Mouse (Mus musculus): ENCODE results near the gene Socs3. TPM values are rescaled to one million over a fixed set of nuclear protein-coding genes. Genes with fewer than 3 reads are reported as not detected.
A peak's percentile ranks its signal among the peaks of the same experiment; 100 is the strongest.

The Socs3 gene
- 12.7 and 13.5 TPM in 2 replicates for polyA plus RNA-seq (2015; fragmentation: Nextera tagmentation; extraction: Ambion mirVana)

DNA sequence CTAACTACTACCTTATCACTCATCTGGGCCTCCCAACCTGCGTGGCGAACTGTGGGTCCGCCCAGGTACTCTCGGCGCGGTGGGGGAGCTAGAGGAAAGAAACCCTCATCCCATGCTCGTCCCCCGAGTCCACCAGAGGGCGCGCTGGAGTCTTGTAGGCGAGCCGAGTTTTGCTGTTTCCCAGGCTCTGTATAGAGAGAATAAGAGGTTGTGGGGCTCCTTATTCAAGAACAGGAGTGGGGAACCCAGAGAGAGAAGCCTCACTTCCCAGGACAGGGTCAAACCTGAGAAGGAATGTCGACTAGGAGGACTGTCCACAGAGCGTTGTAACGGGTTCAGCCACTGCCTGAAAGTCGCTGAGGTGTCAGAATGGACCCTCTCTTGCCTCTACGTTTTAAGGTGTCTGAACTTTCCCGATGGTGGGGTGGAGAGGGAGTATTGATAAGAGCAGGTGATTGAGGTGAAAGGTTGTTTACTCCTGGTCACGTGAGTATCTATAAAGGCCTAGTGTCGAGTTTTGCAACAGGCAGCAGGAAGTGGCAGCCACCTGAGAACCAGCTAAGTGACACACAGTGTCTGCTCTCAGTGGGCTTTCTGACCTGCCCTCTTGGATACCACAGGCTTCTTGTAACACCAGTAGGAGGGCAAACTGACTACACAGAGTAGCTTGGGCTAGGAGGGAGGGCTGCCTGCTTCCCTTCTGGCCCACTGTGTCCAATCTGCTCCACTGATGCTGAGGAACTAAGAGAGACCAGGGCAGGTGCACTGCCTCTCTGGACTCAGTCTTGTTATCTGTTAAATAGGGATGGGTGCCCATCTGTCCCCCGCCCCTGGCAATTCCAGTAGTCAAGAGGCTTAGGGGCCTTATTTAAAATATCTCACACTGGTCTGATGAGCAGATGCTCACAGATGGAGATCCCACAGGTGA, at the start of gene Socs3:
TSS of gene Socs3 (minus strand) at position 103 of the 928 bp plus-strand sequence.
- peak within 1 kb of the TSS; percentile 63 for H3K4me3 ChIP-seq
- peak within 1 kb of the TSS; percentile 96 for H3K27ac ChIP-seq
- H3K4me1 ChIP-seq: peaks cover 61% of the 10 kb centered on the region
- H3K4me2 ChIP-seq: peak within 1 kb of the TSS; percentile 95
- no peaks in the 10 kb centered on the region for H3K9me3 ChIP-seq
- H3K36me3 ChIP-seq: 0 out of 2 replicates have a peak, but pooled peaks cover 6% of the 10 kb centered on the region
- peak within 1 kb of the TSS; percentile 80 for H3K9ac ChIP-seq
- whole genome bisulfite sequencing: 8% methylated on average over 21 of the region's 21 CpGs
- peak; percentile 21 for ATAC-seq (ENCODE audit: borderline replicate concordance, extremely low read depth, low FRiP score, low TSS enrichment)
- H3K27me3 ChIP-seq: no peaks in the 10 kb centered on the region

DNA sequence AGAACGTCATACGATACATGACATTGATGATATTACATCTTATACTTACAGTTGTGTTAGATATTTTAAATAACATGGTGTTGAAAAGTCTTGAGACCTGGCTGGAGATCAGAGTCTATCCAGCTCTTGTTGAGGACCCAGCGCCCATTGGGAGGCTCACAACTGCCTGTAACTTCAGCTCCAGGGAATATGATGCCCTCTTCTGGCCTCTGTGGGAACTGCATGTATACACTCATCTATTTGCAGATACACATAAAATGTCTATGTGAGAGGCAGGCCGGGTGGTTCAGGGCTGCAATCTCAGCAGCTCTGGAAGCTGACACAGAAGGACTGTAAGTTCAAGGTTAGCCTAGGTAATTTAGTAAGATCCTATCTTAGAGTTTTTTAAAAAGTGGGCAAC, 48.5 kb upstream of the Socs3 start:
- no peak overlapping the region for H3K27ac ChIP-seq
- H3K4me3 ChIP-seq: no peak overlapping the region
- 93% methylated on average over 4 of the region's 4 CpGs for WGBS
- ATAC-seq (ENCODE audit: borderline replicate concordance, extremely low read depth, low FRiP score, low TSS enrichment): no peak
- H3K4me1 ChIP-seq: no peaks in the 10 kb centered on the region
- H3K36me3 ChIP-seq: peaks cover 36% of the 10 kb centered on the region
- H3K27me3 ChIP-seq: no peaks in the 10 kb centered on the region
- no peak overlapping the region for H3K4me2 ChIP-seq
- no peak overlapping the region for H3K9ac ChIP-seq
- no peaks in the 10 kb centered on the region for H3K9me3 ChIP-seq

DNA sequence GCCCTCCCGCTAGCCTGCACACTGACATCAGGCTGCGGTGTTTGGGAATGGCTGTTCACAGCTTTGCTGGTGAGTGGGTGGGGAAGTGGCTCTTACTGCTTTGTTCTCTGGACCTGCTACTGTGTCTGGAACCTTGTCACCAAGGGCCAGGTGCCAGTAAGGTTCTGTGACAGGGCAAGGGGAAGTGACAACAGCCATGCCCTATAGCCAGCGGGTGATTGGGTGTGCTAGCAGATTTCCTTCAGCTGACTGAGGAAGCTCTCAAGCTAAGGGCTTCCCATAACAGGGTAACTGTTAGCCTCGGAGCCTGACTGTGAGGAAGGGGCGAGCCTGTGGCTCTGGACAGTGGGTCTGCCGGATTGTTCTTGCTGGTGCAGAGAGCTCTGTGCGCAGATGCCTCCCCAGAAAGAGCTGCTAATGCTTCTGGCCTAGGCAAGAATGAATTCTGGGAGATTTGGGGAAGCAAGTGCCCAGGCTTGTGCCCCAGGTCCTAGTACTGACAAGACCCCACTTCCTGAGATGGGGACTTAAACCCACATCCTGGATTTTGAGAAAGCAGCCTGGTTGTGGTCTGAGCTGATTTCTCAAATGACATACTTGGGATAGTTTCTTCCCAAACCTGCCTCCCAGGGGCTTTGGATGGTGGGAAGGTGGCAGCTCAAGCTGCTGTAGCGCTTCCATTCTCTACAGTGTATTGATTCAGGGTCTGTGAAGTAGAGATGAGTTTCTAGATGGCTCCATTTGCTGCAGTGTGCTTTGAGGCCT, 45.7 kb upstream of the Socs3 start:
- no peak overlapping the region for H3K4me2 ChIP-seq
- H3K4me3 ChIP-seq: no peak overlapping the region
- peaks cover 36% of the 10 kb centered on the region for H3K36me3 ChIP-seq
- no peaks in the 10 kb centered on the region for H3K27me3 ChIP-seq
- 85% methylated on average over 8 of the region's 8 CpGs for WGBS
- no peaks in the 10 kb centered on the region for H3K4me1 ChIP-seq
- no peak overlapping the region for H3K9ac ChIP-seq
- no peaks in the 10 kb centered on the region for H3K9me3 ChIP-seq
- H3K27ac ChIP-seq: no peak overlapping the region
- ATAC-seq (ENCODE audit: borderline replicate concordance, extremely low read depth, low FRiP score, low TSS enrichment): no peak

DNA sequence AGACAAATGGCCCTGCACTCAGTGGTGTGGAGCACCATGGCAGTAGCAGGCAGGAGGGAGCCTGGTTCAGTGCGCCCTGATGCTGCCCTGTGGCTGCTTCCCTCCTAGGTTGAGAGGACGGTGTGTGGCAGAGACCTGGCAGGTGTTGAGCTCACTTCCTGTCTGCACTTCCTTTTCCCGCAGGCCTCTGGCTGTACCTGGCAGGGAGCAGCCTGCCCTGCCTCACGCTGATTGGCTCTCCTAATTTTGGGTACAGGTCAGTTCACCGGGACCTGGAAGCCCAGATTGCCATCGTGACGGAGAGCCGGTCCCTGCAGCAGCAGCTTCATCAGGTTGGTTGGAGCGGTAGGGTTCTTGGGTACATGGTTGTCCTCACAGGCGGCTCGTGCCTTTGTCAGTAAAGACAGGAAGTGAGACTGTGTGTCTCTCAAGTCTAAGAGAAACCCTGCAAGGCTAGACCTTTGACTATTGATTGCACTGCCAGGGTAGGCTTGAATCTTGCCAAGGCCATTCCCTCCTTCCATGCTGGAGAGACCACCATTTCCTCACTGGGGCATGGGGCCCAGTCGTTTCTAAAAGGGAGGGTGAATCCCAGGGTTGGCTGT, 44.6 kb upstream of the Socs3 start:
- no peak overlapping the region for H3K27ac ChIP-seq
- no peak for ATAC-seq (ENCODE audit: borderline replicate concordance, extremely low read depth, low FRiP score, low TSS enrichment)
- no peak overlapping the region for H3K4me2 ChIP-seq
- no peak overlapping the region for H3K9ac ChIP-seq
- 78% methylated on average over 12 of the region's 12 CpGs for WGBS
- H3K9me3 ChIP-seq: no peaks in the 10 kb centered on the region
- H3K36me3 ChIP-seq: peaks cover 29% of the 10 kb centered on the region; the same call in 1 of the 2 replicates
- no peaks in the 10 kb centered on the region; the same call in 1 of the 2 replicates for H3K4me1 ChIP-seq
- no peak overlapping the region for H3K4me3 ChIP-seq
- no peaks in the 10 kb centered on the region for H3K27me3 ChIP-seq

DNA sequence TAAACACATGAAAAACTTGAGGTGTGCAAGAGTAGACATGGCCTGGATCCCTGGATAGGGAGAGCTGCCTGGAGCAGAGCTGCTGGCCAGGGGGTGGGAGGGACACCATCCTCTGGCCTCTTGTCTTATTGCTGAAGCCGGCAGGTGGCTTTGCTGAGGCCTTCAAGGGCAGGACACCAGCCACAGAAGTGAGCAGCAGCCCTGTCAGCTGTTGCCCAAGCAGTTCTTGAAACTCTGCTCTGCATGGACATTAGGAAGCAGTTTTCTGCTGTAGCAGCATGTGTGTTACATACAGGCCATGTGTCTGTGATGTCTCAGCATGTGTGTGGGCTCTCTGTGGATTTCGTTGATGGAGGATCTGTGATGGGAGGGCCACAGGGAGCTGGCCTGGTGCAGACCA, 43.5 kb upstream of the Socs3 start:
- 69% methylated on average over 2 of the region's 2 CpGs for WGBS
- Histone ChIP-seq H3K9me3 (no peaks in the 10 kb centered on the region), H3K27me3 (no peaks in the 10 kb centered on the region), H3K4me1 (peaks cover 9% of the 10 kb centered on the region), H3K36me3 (peaks cover 25% of the 10 kb centered on the region; the same call in 1 of the 2 replicates), H3K4me2 (no peak overlapping the region), H3K4me3 (no peak overlapping the region), H3K27ac (no peak overlapping the region), H3K9ac (no peak overlapping the region)
- ATAC-seq (ENCODE audit: borderline replicate concordance, extremely low read depth, low FRiP score, low TSS enrichment): no peak

DNA sequence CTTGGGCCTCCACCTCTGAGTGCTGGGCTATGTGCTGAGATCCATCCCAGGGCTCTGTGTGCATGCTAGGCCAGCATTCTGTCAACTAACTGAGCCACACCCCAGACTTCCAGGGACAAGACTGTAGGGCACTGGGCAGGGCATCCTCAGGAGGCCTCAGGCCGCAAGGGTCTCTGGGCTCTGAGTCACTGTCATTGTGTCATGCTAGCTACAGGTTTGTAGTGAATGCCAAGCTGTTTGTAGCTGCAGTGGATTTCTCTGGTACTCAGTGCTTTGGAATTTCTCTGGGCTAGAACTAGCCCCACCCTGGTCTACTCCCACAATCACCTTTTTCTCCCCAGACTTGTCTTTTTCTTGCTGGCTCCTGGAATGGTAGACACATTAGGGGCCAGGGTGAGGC, 42.7 kb upstream of the Socs3 start:
- Histone ChIP-seq H3K4me2 (no peak overlapping the region), H3K9me3 (no peaks in the 10 kb centered on the region), H3K4me1 (peaks cover 16% of the 10 kb centered on the region), H3K27me3 (no peaks in the 10 kb centered on the region), H3K9ac (no peak overlapping the region), H3K4me3 (no peak overlapping the region), H3K27ac (no peak overlapping the region), H3K36me3 (peaks cover 19% of the 10 kb centered on the region; the same call in 1 of the 2 replicates)
- no peak for ATAC-seq (ENCODE audit: borderline replicate concordance, extremely low read depth, low FRiP score, low TSS enrichment)
- WGBS: 91% methylated on average over 1 of the region's 1 CpGs

DNA sequence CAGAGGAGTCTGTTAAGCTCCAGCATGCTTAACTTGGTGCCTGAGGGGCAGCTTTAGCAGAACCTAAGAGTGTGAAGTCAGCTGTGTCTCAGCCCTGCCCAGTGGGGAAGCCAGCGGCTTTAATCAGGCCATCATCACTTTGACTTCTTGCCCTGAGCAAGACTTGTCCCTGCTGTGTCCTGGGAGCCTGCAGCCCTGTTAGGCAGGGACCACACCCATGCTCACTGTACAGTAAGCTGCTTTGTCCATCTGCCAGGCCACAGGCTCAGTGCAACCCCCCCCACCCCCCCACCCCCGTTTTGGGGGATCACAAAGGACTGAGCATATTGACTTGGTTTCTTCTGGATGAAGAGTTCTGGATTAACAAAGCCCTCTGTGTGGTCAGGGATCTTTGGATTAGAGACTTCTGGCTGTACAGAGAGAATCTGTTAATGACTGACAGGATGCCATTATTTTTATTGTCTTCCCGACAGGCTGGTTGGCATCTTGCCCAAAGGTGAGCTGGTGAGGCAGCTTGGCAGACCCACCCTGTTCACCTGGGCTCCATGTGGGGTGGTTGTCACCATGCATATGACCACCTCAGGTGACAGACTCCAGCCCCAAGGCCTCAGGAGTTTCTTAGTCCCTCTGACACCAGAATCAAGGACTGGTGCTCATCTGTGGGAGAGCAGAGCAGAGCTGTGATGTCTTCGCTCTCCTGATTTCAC, 40.2 kb upstream of the Socs3 start:
- Histone ChIP-seq H3K9ac (no peak overlapping the region), H3K36me3 (peaks cover 26% of the 10 kb centered on the region), H3K4me2 (no peak overlapping the region), H3K27ac (no peak overlapping the region), H3K9me3 (no peaks in the 10 kb centered on the region), H3K4me3 (no peak overlapping the region), H3K4me1 (peaks cover 20% of the 10 kb centered on the region), H3K27me3 (no peaks in the 10 kb centered on the region)
- ATAC-seq (ENCODE audit: borderline replicate concordance, extremely low read depth, low FRiP score, low TSS enrichment): no peak
- 52% methylated on average over 4 of the region's 4 CpGs for WGBS

DNA sequence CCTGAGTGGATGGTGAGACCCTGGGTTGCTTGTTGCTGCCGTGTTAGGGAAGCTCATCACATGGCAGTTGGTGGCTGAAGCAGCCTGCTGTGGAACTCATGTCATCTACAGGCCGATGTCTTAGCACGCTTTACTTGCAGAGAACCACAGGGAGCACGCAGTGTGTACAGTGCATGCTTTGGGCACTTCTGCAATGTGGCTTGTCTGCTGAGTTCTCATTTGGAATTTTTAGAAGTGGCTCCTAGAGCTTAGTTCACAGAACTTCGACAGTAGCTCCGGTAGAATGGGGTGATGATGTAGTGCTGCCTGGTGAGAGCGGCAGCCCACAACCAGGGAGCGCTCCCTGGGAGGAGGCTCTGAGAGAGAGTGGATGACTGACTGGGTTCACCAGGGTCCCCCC, 39.0 kb upstream of the Socs3 start:
- H3K4me1 ChIP-seq: peaks cover 23% of the 10 kb centered on the region
- H3K27me3 ChIP-seq: no peaks in the 10 kb centered on the region
- no peak for ATAC-seq (ENCODE audit: borderline replicate concordance, extremely low read depth, low FRiP score, low TSS enrichment)
- no peak overlapping the region; the same call in 1 of the 2 replicates for H3K27ac ChIP-seq
- H3K9ac ChIP-seq: no peak overlapping the region
- peaks cover 28% of the 10 kb centered on the region for H3K36me3 ChIP-seq
- H3K4me3 ChIP-seq: no peak overlapping the region
- H3K4me2 ChIP-seq: no peak overlapping the region
- 68% methylated on average over 8 of the region's 8 CpGs for WGBS
- no peaks in the 10 kb centered on the region for H3K9me3 ChIP-seq

DNA sequence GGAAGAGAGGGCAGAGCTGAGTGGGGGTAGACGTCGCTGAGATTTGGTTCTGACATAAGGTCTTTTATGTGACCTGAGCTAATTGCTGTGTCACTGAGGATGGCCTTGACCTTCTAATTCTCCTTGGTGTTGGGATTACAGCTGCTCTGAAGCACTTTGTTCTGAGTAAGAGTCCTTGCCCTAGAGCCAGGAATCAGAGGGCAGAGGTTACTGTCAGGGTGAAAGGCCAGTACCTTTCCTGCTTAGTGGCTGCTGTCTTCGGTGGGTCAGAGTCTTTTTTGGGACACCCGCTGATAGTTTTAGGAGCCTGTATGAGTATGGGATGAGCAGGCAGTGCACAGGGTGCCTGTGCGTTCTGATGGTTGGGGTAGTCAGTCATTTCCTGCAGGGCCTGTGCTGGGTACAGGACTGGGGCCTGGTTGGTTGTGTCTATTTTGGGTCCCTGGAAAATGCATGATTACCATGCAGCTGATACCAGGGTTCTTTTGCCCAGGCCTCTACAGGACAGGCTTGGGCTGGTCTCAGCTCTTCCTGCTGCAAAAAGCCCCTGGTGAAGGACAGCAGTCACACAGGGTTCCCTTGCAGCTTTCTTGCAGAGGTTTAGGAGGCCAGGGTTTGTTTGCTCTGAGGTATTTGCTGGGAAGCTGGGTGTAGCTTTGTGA, 38.4 kb upstream of the Socs3 start:
- Histone ChIP-seq H3K9ac (no peak overlapping the region), H3K27me3 (no peaks in the 10 kb centered on the region), H3K4me2 (no peak overlapping the region), H3K9me3 (no peaks in the 10 kb centered on the region), H3K4me1 (peaks cover 28% of the 10 kb centered on the region), H3K4me3 (no peak overlapping the region), H3K36me3 (peaks cover 34% of the 10 kb centered on the region), H3K27ac (no peak overlapping the region; the same call in 1 of the 2 replicates)
- 66% methylated on average over 5 of the region's 5 CpGs for WGBS
- ATAC-seq (ENCODE audit: borderline replicate concordance, extremely low read depth, low FRiP score, low TSS enrichment): no peak

DNA sequence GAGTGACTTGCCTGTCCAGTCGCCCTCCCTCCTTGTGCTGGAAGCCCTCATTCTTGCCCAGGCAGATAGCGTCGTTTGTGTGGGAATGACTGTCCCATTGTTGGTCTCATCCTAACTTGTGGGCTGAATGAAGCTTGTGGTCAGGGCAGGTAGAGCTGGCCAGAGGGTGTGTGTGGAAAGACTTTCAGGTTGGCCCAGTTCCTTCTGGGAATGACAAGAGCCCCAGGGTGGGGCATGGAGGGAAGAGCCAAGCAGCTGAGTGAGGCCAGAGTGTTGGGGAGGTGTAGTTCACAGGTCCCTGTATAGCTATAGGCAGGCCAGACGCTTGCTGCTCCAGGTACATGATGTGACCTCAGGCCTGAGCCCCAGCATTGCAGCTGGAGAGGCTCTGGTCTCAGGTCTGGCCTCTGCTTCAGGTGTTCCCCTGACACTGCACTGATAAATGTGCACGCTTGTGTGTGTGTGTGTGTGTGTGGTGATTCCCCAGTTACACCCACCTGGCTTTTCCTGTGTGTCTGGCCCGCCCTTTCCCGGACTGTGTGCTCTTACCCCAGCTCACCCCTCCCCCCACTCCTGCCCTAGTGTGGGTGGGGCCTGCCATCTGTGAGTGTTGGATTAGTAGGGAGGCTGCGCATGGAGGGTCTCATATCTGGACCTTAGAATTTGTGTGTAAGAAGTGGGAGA, 37.8 kb upstream of the Socs3 start:
- Histone ChIP-seq H3K9ac (no peak overlapping the region), H3K36me3 (peaks cover 39% of the 10 kb centered on the region), H3K27me3 (no peaks in the 10 kb centered on the region), H3K4me2 (no peak overlapping the region), H3K4me3 (no peak overlapping the region), H3K27ac (no peak overlapping the region), H3K4me1 (peaks cover 28% of the 10 kb centered on the region), H3K9me3 (no peaks in the 10 kb centered on the region)
- 50% methylated on average over 8 of the region's 8 CpGs for WGBS
- peak; percentile 29; the same call in 1 of the 2 replicates for ATAC-seq (ENCODE audit: borderline replicate concordance, extremely low read depth, low FRiP score, low TSS enrichment)

Measured in lung, embryonic 15.5 days (tissue).